Mouse (Mus musculus) frontal cortex, postnatal 14 days (tissue): Measurements from ENCODE around the gene Ppan.

ENCODE experiments used
- DNase-seq, 2 experiments: peaks; one replicate each; pipeline ENCODE4 v3.0.0; 2022; ENCODE audit warnings: low spot score in 2 of 2

Gene Ppan

DNA sequence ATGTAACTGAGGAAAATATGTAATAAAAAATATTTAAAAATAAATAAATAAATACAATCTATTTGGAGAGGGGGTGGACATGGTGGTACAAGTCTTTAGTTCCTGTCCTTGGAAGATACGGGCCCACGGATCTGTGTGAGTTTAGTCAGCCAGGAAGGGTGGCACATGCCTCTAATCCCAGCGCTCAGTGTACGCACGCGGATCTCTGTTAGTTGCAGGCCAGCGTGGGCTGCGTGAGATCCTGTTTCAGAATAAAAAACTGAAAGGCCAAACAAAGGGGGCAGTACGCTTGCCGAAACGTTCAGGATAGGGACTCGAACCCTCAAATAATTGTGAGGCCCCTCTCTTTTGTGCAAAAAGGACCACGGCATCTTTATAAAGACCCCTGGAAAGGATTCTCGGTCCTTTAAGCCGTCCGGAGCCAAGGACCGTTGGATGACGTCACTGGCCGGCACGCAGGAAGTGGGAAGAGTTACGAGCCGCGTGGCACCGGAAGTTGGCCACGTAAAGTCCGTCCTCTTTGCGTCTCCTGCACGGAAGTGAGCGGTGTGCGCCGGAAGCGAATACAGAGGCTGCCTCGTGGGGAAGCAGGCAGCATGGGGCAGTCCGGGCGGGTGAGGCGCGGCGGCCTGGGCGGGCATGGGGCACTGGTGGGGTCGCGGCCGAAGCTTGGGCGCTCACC is at the start of gene Ppan:
Gene Ppan (plus strand): TSS at position 472 of the 682 bp plus-strand sequence.
- peak; percentile 93 to 94 for DNase-seq

DNA sequence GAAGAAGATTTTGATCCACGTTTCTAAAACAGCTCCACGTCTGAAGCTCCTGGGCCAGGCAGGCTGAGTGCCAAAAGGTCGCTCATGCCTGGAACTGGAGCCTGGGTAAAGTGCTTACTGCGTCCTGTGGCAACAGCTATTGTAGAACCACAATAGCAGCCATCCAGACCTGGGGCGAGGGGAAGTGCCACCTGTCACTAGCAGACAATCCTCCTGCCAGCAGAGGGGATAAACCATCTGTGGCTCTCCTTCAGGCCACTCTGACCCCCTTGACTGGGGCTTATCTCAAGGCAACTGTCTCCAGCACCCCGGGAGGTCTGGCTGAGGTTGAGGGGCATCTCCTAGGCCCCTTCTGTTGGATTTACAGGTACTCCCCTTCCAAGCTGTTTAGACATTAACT is 49.0 kb upstream of the Ppan start:
- no peak for DNase-seq

DNA sequence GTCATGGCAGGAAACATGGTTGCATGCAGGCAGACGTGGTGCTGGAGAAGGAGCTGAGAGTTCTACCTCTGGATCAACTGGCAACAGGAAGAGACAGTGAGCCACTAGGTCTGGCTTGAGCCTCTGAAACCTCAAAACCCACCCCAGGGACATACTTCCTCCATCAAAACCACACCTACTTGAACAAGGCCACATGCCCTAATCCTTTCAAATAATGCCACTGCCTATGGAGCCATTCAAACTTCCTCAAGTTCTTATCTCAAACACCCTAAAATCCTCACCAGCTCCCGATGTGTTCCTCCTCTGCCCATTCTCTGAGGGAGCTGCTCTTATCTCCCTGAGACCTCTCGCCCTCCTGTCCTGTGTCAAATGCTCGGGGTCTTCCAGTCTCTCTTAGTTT is 45.8 kb upstream of the Ppan start:
- no peak for DNase-seq

DNA sequence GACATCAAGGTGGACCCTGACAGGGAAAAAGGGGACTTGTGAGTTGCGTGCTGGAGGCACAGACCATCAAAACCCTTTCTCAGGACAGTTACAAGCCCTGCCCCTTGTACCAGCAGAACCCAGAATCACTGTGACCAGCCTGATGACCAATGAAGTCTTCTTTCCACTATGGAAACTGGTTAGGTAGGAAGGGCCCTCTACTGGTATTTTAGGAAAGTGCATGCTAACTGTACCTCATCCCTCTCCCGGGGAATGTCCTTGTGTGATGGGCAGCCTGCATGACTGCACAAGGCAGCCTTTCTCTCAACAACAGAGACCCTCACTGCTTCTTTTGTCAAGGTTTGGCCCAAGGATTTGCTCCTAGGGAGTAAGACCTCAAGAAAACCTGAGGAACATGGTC is 45.3 kb upstream of the Ppan start:
- no peak for DNase-seq

DNA sequence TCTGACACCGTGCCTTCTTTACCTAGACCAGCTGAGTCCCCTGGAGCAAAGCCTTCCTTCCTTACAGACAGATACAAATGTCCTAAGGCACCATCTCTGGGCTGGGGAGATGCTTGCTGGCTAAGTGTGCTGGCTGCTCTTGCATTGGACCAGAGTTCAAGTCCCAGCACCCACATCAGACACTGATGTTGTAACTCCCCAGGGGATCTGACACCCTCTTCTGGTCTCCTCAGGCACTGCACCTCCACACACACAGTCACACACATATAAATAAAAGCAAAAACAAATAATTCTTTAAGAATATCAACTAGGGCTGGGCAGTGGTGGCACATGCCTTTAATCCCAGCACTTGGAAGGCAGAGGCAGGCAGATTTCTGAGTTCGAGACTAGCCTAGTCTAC is 37.8 kb upstream of the Ppan start:
- no peak for DNase-seq

DNA sequence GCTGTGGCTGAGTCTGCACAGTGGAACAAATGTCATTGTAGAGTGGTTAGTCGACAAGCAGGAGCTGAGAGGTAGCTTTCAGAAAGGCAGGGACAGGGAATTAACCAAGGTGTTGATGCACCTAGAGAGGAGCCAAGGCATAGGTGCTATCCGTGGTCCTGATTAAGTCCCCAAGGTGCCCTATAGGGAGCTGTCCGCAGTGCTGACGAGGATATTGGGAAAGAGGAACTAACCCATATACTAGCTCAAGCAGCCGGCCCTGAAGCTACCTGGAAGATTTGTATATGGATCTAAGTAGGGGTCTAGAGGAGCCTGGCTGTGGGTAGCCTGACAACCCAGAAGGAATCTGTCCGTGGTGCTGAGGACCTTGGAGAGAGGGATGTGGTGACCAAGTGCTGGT is 30.8 kb upstream of the Ppan start:
- DNase-seq = no peak

DNA sequence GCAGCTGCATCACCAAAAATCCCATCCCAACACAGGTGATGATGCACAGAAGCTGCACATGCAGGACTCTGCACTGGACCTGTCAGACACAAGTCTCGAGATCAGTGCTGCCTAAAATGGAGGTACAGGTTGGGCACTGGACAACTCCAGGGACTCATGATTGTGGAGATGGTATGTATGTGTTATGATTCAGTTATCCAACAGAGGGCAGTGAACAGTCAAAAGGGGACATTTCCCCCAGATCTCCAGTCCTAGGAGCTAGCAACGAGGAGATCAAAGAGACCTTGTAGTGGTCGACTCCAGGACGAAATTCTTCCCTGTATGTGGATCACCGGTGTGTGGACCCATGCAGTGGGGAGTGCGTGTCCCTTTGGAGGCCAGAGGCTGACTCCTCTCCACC is 28.0 kb upstream of the Ppan start:
- no peak for DNase-seq

DNA sequence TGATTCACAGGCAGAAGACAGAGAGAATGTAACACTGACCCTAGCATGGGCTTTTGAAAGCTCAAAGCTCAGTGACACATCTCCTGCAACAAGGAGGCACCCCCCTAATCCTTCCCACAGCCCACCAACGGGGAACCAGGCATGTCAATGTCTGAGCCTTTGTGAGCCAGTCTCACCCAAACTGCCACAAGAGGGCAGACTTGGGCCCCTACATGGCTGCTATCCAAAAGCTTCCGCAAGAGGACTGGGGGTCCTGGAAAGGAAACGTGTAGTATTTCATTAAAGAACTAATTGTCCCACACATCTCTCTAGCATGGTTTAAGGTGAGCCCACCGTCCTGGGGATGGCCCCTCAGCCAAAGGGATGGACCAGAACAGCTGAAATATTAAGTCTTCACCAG is 26.2 kb upstream of the Ppan start:
- DNase-seq = no peak

DNA sequence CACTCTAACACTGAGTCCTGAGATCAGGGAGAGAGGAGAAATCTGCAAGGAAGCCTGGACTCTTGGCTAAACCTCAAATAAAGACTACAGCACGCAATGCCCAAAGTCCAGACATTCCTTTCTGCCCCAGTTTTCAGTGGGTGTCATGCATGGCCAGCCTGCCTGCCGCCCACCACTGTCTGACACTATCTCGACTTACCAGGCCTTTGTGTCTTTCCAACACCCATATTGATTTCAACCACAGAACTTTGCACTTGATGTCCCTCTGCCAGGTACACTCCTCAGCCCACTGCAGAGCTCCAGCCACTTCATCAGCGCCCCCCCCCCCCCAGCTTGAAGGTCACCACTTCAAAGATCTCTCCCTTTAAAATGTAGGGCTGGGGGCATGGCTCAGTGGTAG is 25.8 kb upstream of the Ppan start:
- no peak for DNase-seq

DNA sequence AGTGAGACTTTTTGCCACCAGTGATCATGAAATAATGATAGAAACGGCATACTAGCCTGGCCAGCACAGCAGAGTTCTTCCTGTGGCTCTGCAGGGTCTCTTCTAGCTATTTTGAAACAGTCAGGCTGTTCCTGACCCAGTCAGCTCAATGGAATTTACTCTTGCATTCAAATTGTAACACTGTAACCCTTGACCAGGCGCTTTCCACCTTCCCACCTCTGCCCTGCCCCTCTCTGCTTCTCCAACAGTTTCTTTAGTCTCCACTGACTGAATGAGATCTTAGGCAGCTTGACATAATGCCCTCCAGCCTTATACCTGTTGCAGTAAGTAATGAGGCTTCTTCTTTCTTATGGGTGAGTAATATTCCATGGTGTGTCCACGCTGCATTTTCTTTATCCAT is 21.1 kb upstream of the Ppan start:
- no peak for DNase-seq

DNA sequence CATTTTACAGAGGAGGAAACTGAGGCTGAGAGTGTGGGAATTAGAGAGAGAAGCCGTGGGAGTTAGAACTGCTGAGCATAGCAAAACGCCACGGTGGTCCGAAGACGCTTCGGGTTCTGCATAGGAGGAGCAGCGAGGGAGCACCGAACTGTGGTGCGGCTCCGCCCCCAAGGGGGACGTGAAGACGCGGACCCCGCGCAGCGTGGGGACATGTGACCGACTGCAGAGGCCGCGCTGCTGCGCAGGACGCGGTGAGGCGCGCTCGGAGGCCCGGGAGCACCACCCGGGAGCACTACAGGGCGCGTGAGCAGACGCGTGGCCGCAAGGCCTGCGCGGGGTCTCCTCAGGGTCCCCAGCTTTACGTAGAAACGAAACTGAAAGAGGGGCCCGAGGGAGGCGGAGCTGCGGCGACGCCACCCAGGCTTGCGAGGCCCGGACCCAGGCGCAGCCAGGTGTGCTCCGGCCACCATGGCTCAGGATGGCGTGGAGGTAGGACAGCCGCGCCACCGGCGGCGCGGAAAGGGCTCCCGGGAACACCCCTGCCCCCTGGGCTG is 19.4 kb upstream of the Ppan start, which contains the start of gene A230050P20Rik:
Gene A230050P20Rik (plus strand): TSS at position 195 of the 554 bp plus-strand sequence.
- DNase-seq = peak; percentile 61 to 69

DNA sequence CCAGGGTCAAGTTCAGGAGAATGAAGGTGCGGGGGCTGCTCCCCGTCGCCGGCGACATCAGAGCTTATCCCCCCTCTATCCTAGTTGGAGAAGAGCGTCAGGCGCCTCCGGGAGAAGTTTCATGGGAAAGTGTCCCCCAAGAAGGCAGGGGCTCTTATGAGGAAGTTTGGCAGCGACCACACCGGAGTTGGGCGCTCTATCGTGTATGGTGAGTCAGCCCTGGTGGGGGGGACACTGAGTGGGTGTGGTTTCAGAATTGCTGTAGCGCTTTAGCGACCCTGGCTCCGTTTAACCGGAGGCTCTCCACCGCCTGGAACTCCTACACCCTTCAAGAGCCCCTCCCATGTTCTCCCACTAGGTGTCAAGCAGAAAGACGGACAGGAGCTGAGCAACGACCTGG is 18.7 kb upstream of the Ppan start:
- no peak for DNase-seq

DNA sequence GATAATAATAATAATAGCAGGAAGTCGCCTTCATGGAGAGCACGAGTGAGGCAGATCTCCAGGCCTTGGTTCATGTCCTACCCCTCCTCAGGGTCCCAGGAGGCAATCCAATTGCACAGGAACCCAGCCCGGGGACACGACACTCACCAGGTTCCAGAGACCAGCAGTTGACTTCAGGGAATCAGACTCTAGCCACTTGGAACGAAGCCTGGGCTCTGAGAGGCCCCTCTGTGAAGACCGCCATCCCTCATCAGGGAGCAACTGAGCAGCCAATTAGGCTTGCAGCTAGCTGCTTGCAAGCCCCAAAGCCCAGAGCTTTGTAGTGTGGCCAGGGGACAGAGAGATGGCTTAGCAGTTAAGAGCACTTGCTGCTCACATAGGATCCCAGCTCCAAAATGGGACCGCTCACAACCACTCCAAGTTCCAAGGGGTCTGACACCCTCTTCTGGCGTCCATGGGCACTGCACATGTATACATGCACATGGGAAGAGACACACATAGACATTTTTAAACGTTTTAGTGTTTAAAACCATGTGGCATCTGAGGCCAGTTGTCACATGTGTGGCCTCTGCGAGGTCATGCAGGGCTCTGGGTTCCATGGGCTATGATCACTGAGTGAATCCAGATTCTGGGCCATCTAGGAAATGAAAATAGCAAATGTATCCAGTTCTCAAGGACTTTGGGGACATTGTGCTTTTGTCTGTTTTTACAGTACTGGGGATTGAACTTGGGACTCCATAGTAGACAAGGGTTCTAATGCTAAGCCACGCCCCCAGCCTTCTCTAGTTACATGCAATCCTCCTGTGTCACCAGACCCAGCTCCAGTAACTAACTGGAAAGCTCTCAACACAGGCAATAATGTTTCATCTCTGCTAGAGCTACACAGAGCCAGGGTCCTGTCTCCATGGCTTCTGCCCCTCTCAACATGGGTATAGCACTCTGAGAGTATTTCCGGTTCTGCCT is 17.5 kb upstream of the Ppan start:
- no peak for DNase-seq

DNA sequence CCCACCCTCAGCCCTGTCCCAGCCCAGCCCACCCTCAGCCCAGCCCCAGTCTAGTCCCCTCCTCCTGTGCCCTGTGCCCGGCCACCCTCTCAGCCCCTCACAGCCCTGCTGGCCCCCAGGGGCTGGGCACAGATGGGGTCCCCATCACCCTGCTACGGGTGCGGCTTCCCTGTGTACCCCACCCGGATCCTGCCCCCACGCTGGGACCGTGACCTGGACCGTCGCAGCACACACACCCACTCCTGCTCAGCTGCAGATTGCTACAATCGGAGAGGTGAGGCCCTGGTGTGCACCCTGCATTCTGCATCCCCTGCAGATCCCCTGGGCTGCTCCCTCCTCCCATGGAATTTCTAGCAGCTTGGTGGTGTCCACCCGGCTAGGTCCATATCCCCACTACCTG is 15.0 kb upstream of the Ppan start:
- no peak for DNase-seq

DNA sequence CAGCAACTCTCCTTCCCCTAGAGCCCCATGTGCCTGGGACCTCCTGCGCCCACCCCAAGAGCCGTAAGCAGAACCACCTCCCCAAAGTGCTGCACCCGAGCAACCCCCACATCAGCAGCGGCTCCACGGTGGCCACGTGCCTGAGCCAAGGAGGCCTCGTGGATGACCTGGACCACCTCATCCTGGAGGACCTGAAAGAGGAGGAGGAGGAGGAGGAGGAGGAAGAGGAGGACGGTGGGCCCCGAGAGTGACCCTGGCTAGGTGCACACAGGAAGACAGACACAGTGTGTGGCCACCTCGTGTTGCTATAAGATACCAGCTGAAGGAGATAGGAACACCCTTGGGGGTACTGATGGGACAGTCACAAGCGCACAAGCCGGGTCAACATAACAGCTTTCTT is 14.5 kb upstream of the Ppan start:
- DNase-seq = no peak

DNA sequence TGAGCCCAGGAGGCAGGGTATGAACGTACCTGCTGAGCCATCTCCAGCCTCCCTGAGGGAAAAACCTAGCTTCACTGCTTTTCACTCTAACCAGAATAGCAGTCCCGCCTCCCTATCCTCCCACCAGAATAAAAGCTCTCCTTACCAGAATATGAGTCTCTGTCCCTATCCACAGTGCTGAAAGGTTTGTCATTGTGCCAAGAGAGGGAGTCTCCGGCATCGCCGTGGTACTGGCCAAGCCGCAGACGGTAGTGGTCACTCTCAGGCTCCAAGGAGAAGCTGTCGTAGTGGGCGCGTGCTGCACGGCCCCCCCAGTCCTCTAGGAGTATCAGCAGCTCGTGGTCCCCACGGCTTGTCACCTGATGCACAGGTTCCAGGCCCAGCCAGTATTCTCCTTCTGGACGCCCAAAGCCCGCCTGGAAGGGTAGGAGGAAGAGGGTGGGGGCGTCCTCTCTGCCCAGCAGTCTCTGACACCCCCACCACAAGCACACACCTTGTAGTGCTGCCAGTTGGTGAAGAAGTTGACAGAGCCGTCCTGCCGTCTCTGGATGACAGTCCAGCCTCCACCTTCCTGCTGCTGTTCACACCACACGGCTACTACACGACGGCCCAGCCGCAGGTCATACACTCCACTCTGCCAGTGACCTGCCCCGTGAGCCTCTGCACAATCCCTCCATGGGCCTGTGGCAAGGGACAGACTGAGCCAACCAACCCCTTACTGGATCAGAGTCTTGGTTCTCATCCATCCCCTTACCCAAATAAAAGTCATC is 12.8 kb upstream of the Ppan start:
- DNase-seq = no peak

DNA sequence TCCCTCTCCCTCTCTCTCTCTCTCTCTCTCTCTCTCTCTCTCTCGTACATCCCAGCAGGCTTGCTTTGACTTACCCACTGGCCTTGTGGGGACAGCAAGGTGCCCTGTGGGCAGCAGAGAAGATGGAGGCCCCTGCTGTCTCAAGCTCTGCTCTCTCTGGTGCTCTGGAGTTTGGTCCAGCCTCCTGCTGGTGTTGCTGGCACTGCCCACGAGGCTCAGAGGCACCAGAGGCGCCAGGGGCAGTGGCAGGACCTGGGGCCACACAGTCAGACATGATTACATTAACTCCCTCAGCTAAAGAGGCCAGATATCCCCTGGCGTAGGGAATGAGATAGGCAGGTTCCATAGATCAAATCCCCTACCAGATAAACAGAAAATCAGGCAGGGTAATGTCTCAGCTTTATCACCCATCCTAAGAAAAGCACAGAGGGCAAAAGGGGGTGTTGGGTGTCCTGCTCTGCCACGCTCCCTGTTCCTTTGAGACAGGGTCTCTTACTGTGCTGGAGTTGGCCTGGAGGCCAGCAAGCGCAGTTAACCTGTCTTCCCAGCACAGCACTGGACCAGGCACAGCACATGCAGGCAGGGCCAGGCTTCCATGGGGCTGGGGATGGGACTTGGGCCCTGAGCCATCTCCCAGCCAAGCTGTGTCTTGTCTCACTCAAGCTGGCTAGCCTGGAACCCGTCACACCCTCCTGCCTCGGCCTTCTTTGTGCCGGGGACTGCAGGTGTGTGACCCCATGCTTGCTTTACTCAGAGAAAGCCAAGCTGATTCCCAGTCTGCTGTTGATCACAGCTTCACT is 11.5 kb upstream of the Ppan start:
- no peak for DNase-seq

DNA sequence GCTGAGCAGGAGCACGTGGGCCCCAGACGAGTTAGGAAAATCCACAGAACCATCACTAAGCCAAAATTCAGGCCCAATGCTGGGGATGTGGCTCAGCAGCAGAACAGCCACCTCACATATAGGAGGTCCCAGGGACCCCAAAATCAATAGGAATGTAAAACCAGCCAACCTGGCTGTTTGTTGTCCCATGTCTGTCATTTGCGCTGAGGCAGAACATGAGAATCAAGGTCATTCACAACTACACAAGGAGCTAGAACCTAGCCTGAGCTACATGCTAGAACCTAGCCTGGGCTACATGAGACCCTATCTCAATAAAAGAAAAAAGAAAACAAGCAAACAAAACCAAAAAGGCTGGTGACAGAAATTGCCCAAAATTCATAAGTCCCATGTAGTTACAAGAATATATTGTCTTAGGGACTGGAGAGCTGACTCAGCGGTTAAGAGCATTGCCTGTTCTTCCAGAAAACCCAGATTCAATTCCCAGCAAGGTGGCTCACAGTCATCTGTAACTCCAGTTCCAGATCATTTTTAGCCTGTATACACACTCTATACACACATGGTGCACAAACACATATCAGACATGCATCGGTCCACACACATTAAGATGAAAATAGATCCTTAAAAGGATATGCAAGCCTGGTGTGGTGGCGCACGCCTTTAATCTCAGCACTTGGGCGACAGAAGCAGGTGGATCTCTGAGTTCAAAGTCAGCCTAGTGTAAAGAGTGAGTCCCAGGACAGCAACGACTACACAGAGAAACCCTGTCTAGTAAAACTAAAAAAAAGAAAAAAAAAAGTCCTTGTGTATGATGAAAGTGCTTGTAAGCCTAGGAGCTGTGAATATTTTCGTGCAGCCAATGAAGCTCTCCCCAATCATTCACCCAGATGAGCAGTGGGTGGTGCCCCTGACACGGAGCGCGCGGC is 10.6 kb upstream of the Ppan start:
- no peak for DNase-seq

DNA sequence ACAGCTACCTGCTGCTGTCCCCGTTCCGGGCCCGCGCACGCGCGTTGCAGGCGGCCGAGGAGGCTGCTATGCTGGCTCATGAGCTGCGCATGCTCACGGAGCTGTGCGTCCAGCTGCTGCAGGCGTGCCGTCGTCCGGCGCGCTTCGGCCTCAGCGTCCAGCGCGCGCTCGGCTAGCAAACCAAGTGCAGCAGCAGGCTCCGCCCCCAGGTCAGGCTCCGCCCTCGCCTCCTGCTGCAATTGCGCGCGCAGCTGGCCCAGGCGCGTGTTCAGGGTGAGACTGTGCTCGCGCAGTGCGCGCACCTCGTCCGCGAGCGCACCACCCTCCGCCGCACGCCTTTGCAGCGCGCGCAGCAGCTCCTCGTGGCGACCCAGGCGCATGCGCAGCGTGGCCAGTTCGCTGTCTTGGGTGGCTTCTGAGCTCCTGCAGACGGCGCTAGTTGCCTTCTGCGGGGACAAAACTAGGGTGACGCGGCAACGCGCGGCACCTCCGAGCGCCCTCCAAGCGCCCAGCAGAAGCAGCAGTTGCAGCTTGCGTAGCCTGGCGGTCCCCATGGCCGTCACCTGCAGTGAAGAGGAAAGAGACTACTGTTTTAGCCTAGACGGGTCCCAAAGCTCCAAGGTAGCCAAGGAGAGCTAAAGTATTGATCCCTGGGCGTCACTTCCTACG is 9.8 kb upstream of the Ppan start:
- DNase-seq = peak; percentile 99

DNA sequence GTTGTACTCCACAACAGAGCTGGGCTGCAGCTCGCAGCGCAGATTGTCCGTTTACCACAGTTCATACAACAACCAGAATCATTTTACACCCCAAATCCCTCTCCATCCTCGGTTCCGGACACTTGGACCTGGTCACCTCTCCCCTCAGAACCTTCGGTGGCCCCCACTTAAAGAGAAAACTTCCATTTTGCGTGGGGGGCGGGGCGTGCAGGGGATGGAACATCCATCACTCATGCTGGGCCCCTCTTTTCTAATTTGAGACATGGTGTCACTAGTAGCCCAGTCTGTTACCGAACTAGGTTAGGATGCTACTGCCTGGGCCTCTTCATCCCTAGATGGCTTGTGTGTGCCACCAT is 9.3 kb upstream of the Ppan start:
- no peak for DNase-seq
